31 mouse cellular contexts compared by ENCODE assay signal in the genomic region with DNA sequence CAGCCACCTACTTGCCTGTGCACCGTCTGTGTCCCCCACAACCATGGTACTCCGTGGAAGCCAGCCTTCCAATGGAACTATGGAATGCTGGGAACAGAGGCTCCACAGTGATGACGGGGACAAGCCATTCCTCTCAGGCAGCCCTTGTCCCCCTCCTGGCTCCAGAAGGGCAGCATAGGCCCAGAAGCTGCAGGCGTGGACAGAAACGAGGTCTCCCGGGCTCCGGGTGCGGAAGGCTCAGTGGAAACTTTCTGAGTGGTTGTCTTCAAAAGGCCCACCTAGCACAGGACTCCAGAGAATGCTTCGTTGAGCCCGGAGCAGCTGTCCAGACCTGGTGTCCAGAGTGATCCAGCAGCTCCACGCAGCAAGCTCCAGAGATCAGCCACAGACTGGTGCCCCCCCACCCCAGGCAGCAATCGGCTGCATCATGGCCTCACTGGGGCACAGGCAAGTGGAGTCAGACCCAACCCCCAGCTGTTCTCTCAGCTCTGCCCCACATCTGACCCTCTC. TPM values are rescaled to one million over a fixed set of nuclear protein-coding genes. Genes with fewer than 3 reads are reported as not detected.
DNase-seq lines count a peak whose midpoint lies in the region; ATAC-seq and TF ChIP-seq lines count a peak whose summit lies in the region.
"Had no signal": no experiment of that assay in that cellular context is flagged by ENCODE, and none has a peak within 500 bp of the region (broad histone marks: within the 10 kb centered on the region; RNA-seq: fewer than 3 reads in every experiment).

Gene 1700018B08Rik (minus strand): TSS at position 45 of the 510 bp plus-strand sequence.

- intact Hi-C loops in gastrocnemius, adult 2 months (cut with DNase I) = no loop called here

- no peak within 1 kb of the TSS for H3K4me3 ChIP-seq in gastrocnemius, adult 2 months
- H3K4me3 ChIP-seq in hindbrain, embryonic 13.5 days = no peak within 1 kb of the TSS
- no peak within 1 kb of the TSS for H3K4me3 ChIP-seq in hindbrain, embryonic 11.5 days (ENCODE audit: low read depth, low read length)
- H3K4me3 ChIP-seq in midbrain, embryonic 13.5 days (replicated peaks) = no peak within 1 kb of the TSS
- H3K4me3 ChIP-seq in midbrain, postnatal 0 days (ENCODE audit: low read depth, low read length) = no peak within 1 kb of the TSS
- H3K4me3 ChIP-seq: embryonic facial prominence, embryonic 12.5 days; erythroblast, embryonic 14.5 days; forebrain, embryonic 12.5 days; forebrain, embryonic 15.5 days; heart, adult 2 months; heart, embryonic 10.5 days; heart, embryonic 13.5 days; hindbrain, embryonic 15.5 days; intestine, embryonic 15.5 days had no signal

- WGBS in hindbrain, embryonic 13.5 days = 89% methylated on average over 12 of the region's 12 CpGs
- WGBS in hindbrain, embryonic 11.5 days = 86% methylated on average over 12 of the region's 12 CpGs
- 86% methylated on average over 12 of the region's 12 CpGs for WGBS in midbrain, embryonic 13.5 days
- 93% methylated on average over 12 of the region's 12 CpGs for WGBS in midbrain, postnatal 0 days

- ATAC-seq in hindbrain, embryonic 13.5 days (ENCODE audit: low FRiP score) = no peak
- no peak for ATAC-seq in hindbrain, embryonic 11.5 days (ENCODE audit: low FRiP score)
- ATAC-seq in midbrain, embryonic 13.5 days = no peak
- ATAC-seq in midbrain, postnatal 0 days (ENCODE audit: low FRiP score) = no peak
- ATAC-seq: forebrain, embryonic 15.5 days; intestine, embryonic 15.5 days; Patski had no signal

- H3K36me3 ChIP-seq in hindbrain, embryonic 13.5 days = peaks cover 3% of the 10 kb centered on the region
- no peaks in the 10 kb centered on the region for H3K36me3 ChIP-seq in hindbrain, embryonic 11.5 days (ENCODE audit: control insufficient read depth, insufficient read depth, low read length)
- H3K36me3 ChIP-seq in midbrain, embryonic 13.5 days = no peaks in the 10 kb centered on the region; the same call in 1 of the 2 replicates
- H3K36me3 ChIP-seq in midbrain, postnatal 0 days (ENCODE audit: insufficient read depth, low read length) = peaks cover 4% of the 10 kb centered on the region; the same call in 1 of the 2 replicates
- H3K36me3 ChIP-seq: heart, embryonic 13.5 days; hindbrain, embryonic 15.5 days; intestine, embryonic 15.5 days had no signal

- DNase-seq in gastrocnemius, adult 2 months = peak; percentile 9
- DNase-seq in gastrocnemius, postnatal 4 days (ENCODE audit: low spot score in 2 of 2) = no peak
- DNase-seq in hindbrain, embryonic 11.5 days (ENCODE audit: low spot score) = no peak
- no peak for DNase-seq in midbrain, postnatal 0 days (ENCODE audit: low spot score)
- peak; percentile 40 for DNase-seq in testis, postnatal 10 days (ENCODE audit: low spot score)
- DNase-seq: adrenal gland, postnatal 10 days; adrenal gland, postnatal 36 days; B cell, adult 2 months; cerebellum, adult 18-20 months; cerebellum, adult 9-10 months; cerebellum, postnatal 14 days; gastrocnemius, postnatal 14 days; heart, postnatal 14 days had no signal

- peaks cover 4% of the 10 kb centered on the region; the same call in 1 of the 2 replicates for H3K9me3 ChIP-seq in hindbrain, embryonic 13.5 days
- no peaks in the 10 kb centered on the region for H3K9me3 ChIP-seq in hindbrain, embryonic 11.5 days (ENCODE audit: control insufficient read depth, low read length)
- no peaks in the 10 kb centered on the region for H3K9me3 ChIP-seq in midbrain, embryonic 13.5 days
- no peaks in the 10 kb centered on the region for H3K9me3 ChIP-seq in midbrain, postnatal 0 days (ENCODE audit: low read length)
- H3K9me3 ChIP-seq: embryonic facial prominence, embryonic 12.5 days; forebrain, embryonic 12.5 days; forebrain, embryonic 15.5 days; heart, embryonic 10.5 days; heart, embryonic 13.5 days; hindbrain, embryonic 15.5 days; intestine, embryonic 15.5 days had no signal

- no peak within 1 kb of the TSS for H3K4me2 ChIP-seq in hindbrain, embryonic 13.5 days
- no peak within 1 kb of the TSS for H3K4me2 ChIP-seq in hindbrain, embryonic 11.5 days (replicated peaks; ENCODE audit: low read depth, low read length)
- H3K4me2 ChIP-seq in midbrain, embryonic 13.5 days (replicated peaks) = no peak within 1 kb of the TSS
- H3K4me2 ChIP-seq in midbrain, postnatal 0 days (ENCODE audit: low read depth, low read length, poor library complexity, severe bottlenecking) = no peak within 1 kb of the TSS
- H3K4me2 ChIP-seq: embryonic facial prominence, embryonic 12.5 days; forebrain, embryonic 12.5 days; forebrain, embryonic 15.5 days; heart, embryonic 13.5 days; hindbrain, embryonic 15.5 days; intestine, embryonic 15.5 days had no signal

- H3K27ac ChIP-seq in gastrocnemius, adult 2 months = no peak within 1 kb of the TSS
- no peak within 1 kb of the TSS for H3K27ac ChIP-seq in hindbrain, embryonic 13.5 days
- H3K27ac ChIP-seq in hindbrain, embryonic 11.5 days (ENCODE audit: low read depth, low read length) = no peak within 1 kb of the TSS
- H3K27ac ChIP-seq in midbrain, embryonic 13.5 days = no peak within 1 kb of the TSS
- no peak within 1 kb of the TSS for H3K27ac ChIP-seq in midbrain, postnatal 0 days (ENCODE audit: low read depth, low read length)
- H3K27ac ChIP-seq: embryonic facial prominence, embryonic 12.5 days; forebrain, embryonic 12.5 days; forebrain, embryonic 15.5 days; heart, adult 2 months; heart, embryonic 10.5 days; heart, embryonic 13.5 days; hindbrain, embryonic 15.5 days; intestine, embryonic 15.5 days had no signal

- no peak for TF ChIP-seq CTCF in gastrocnemius, adult 2 months (IDR thresholded peaks at IDR 0.05)
- TF ChIP-seq CTCF in midbrain, postnatal 0 days (IDR thresholded peaks at IDR 0.05) = no peak

- peak within 1 kb of the TSS; percentile 19; the same call in 1 of the 2 replicates for H3K9ac ChIP-seq in hindbrain, embryonic 13.5 days
- H3K9ac ChIP-seq in hindbrain, embryonic 11.5 days (ENCODE audit: low read depth, low read length) = no peak within 1 kb of the TSS
- H3K9ac ChIP-seq in midbrain, embryonic 13.5 days (replicated peaks) = 0 out of 2 replicates have a peak within 1 kb of the TSS, but pooled peaks have one; percentile 1
- H3K9ac ChIP-seq in midbrain, postnatal 0 days (replicated peaks; ENCODE audit: low read length, poor library complexity, severe bottlenecking) = no peak within 1 kb of the TSS
- H3K9ac ChIP-seq: embryonic facial prominence, embryonic 12.5 days; forebrain, embryonic 12.5 days; forebrain, embryonic 15.5 days; heart, embryonic 13.5 days; hindbrain, embryonic 15.5 days; intestine, embryonic 15.5 days had no signal

- H3K4me1 ChIP-seq in hindbrain, embryonic 13.5 days (replicated peaks) = no peaks in the 10 kb centered on the region
- H3K4me1 ChIP-seq in hindbrain, embryonic 11.5 days (replicated peaks; ENCODE audit: control insufficient read depth, insufficient read depth, low read length) = no peaks in the 10 kb centered on the region
- no peaks in the 10 kb centered on the region for H3K4me1 ChIP-seq in midbrain, embryonic 13.5 days (replicated peaks)
- no peaks in the 10 kb centered on the region for H3K4me1 ChIP-seq in midbrain, postnatal 0 days (ENCODE audit: insufficient read depth, low read length)
- H3K4me1 ChIP-seq: embryonic facial prominence, embryonic 12.5 days; forebrain, embryonic 12.5 days; forebrain, embryonic 15.5 days had no signal

- H3K27me3 ChIP-seq in hindbrain, embryonic 13.5 days = 0 out of 2 replicates have a peak, but pooled peaks cover 11% of the 10 kb centered on the region
- no peaks in the 10 kb centered on the region for H3K27me3 ChIP-seq in hindbrain, embryonic 11.5 days (ENCODE audit: control insufficient read depth, insufficient read depth, low read length)
- H3K27me3 ChIP-seq in midbrain, embryonic 13.5 days = 0 out of 2 replicates have a peak, but pooled peaks cover under 1% of the 10 kb centered on the region
- no peaks in the 10 kb centered on the region for H3K27me3 ChIP-seq in midbrain, postnatal 0 days (ENCODE audit: insufficient read depth, low read length)
- H3K27me3 ChIP-seq: hindbrain, embryonic 15.5 days; intestine, embryonic 15.5 days had no signal

RNA-seq across cellular contexts. Expression of gene 1700018B08Rik, which starts in this region (rescaled TPM):
- not detected for total RNA-seq in gastrocnemius, adult 2 months (2021)
- total RNA-seq in gastrocnemius, postnatal 4 days (2021) = not detected
- polyA plus RNA-seq in hindbrain, embryonic 13.5 days (2015; fragmentation: Nextera tagmentation; extraction: Ambion mirVana) = not detected in 2 replicates
- not detected in 2 replicates for polyA plus RNA-seq in hindbrain, embryonic 11.5 days (2014; fragmentation: Nextera tagmentation; extraction: Ambion mirVana)
- not detected in 2 replicates for polyA plus RNA-seq in midbrain, embryonic 13.5 days (2015; fragmentation: Nextera tagmentation; extraction: Ambion mirVana)
- not detected in 2 replicates for total RNA-seq in midbrain, postnatal 0 days (2014; rRNA removed)
- not detected in 2 replicates for polyA plus RNA-seq in midbrain, postnatal 0 days (2015; fragmentation: Nextera tagmentation; extraction: Ambion mirVana)
- total RNA-seq: adrenal gland, adult 18-20 months; adrenal gland, postnatal 10 days; adrenal gland, postnatal 36 days; CH12.LX; G1E; gastrocnemius, adult 18-20 months; gastrocnemius, postnatal 14 days; heart, adult 2 months; heart, postnatal 14 days; hematopoietic stem cell, adult 5-6 weeks had no signal
- polyA plus RNA-seq: embryonic facial prominence, embryonic 12.5 days; erythroblast, embryonic 14.5 days; forebrain, embryonic 12.5 days; forebrain, embryonic 15.5 days; G1E; heart, embryonic 10.5 days; heart, embryonic 13.5 days; heart, embryonic 16.5 days; hindbrain, embryonic 15.5 days; intestine, embryonic 15.5 days; Patski had no signal

Comparison
In these comparisons a context has a peak if more than half of its experiments do, and no peak if none do; other contexts are left out.
1. H3K9ac ChIP-seq: peak in hindbrain, embryonic 13.5 days (single experiment) and midbrain, embryonic 13.5 days (single experiment); none in hindbrain, embryonic 11.5 days (single experiment) and midbrain, postnatal 0 days (single experiment).
2. Peak in DNase-seq in gastrocnemius, adult 2 months; RNA of the gene not detected or under 1 TPM.